Mouse (Mus musculus) stomach, adult 2 months (tissue): Measurements from ENCODE around the gene Gtf2f2. TPM values are rescaled to one million over a fixed set of nuclear protein-coding genes. Genes with fewer than 3 reads are reported as not detected.

ENCODE experiments used
- polyA plus RNA-seq: library from polyadenylated mRNA; depleted of rRNA; stranded (reverse); fragments of >200 nt; gene quantifications from 2 replicates; pipeline ENCODE4 v1.2.3, GENCODE M21; 2012; rRNA removed

Gtf2f2 gene
- 0.91 and 1.1 TPM in 2 replicates for polyA plus RNA-seq

GRCm38 (mm10) chr14:76010102-76011061, at the start of gene Gtf2f2:
TSS of gene Gtf2f2 (minus strand) at chr14:76010865.

GRCm38 (mm10) chr14:75954766-75955165, 55.9 kb downstream of the Gtf2f2 start, which contains the start of gene Kctd4:
TSS of gene Kctd4 (plus strand) at chr14:75955009.

Other genes with a start within 250 kb of the Gtf2f2 start
- gene Slc25a30, start 223.8 kb downstream of the Gtf2f2 start, polyA plus RNA-seq = 0.52 and 1.0 TPM in 2 replicates
- gene Tpt1, start 165.8 kb downstream of the Gtf2f2 start, polyA plus RNA-seq = 1,268 and 2,418 TPM in 2 replicates
- not detected in 2 replicates for gene Kctd4, start 55.9 kb downstream of the Gtf2f2 start, polyA plus RNA-seq
- gene Gpalpp1, start 99.9 kb upstream of the Gtf2f2 start, polyA plus RNA-seq = 0.52 and 0.97 TPM in 2 replicates
- 1.6 and 3.3 TPM in 2 replicates for gene Nufip1, start 100.0 kb upstream of the Gtf2f2 start, polyA plus RNA-seq